Mouse (Mus musculus): Measurements from ENCODE around the gene Tes. TPM values are rescaled to one million over a fixed set of nuclear protein-coding genes. Genes with fewer than 3 reads are reported as not detected.

Tes gene
- polyA plus RNA-seq (2014; fragmentation: Illumina TruSeq; extraction: RNeasy Lipid Tissue Mini Kit (QIAGEN cat#74804); ENCODE audit: low read depth, low replicate concordance) = 153 TPM

GRCm38 (mm10) chr6:17064936-17065790, at the start of gene Tes:
Gene Tes (plus strand): TSS chr6:17065149.

Other genes with a start within 250 kb of the Tes start
- 1.5 TPM for gene Tfec, start 166.7 kb upstream of the Tes start, polyA plus RNA-seq (2014; fragmentation: Illumina TruSeq; extraction: RNeasy Lipid Tissue Mini Kit (QIAGEN cat#74804); ENCODE audit: low read depth, low replicate concordance)
- gene Cav2, start 216.0 kb downstream of the Tes start, polyA plus RNA-seq (2014; fragmentation: Illumina TruSeq; extraction: RNeasy Lipid Tissue Mini Kit (QIAGEN cat#74804); ENCODE audit: low read depth, low replicate concordance) = 92.6 TPM
- gene Cav1, start 241.2 kb downstream of the Tes start, polyA plus RNA-seq (2014; fragmentation: Illumina TruSeq; extraction: RNeasy Lipid Tissue Mini Kit (QIAGEN cat#74804); ENCODE audit: low read depth, low replicate concordance) = 355 TPM

All from sigmoid colon, adult 10 weeks (tissue).